Mouse (Mus musculus) megakaryocyte progenitor cell, adult 5-6 weeks (primary cell): ENCODE measurements around the gene Vars. TPM values are rescaled to one million over a fixed set of nuclear protein-coding genes. Genes with fewer than 3 reads are reported as not detected.
A peak's percentile ranks its signal among the peaks of the same experiment; 100 is the strongest.
"Not testable (repeated sequence)": the region's sequence is repeated elsewhere in the genome, so short reads cannot be mapped to it uniquely, and the experiment has no call there.

Experiments used
- ATAC-seq: replicated peaks from 2 replicates; pipeline ENCODE4 v1.8.0; 2016; ENCODE audit warnings: mild to moderate bottlenecking, moderate TSS enrichment, inconsistent platforms; ENCODE audit not compliant: poor library complexity
- total RNA-seq, 2 experiments: library from RNA; stranded (forward) in 1 of 2; stranded (reverse) in 1 of 2; fragments of 157-497, 149-512 nt in 1 of 2; fragments of 200-1000 nt in 1 of 2; gene quantifications; 2 replicates each; pipeline versions ENCODE4 v1.2.3 to v1.2.4; 2015 to 2017

The Vars gene
- total RNA-seq (2015) (60.5 and 77.5 TPM in 2 replicates), total RNA-seq (2017) (239 and 292 TPM in 2 replicates)

DNA sequence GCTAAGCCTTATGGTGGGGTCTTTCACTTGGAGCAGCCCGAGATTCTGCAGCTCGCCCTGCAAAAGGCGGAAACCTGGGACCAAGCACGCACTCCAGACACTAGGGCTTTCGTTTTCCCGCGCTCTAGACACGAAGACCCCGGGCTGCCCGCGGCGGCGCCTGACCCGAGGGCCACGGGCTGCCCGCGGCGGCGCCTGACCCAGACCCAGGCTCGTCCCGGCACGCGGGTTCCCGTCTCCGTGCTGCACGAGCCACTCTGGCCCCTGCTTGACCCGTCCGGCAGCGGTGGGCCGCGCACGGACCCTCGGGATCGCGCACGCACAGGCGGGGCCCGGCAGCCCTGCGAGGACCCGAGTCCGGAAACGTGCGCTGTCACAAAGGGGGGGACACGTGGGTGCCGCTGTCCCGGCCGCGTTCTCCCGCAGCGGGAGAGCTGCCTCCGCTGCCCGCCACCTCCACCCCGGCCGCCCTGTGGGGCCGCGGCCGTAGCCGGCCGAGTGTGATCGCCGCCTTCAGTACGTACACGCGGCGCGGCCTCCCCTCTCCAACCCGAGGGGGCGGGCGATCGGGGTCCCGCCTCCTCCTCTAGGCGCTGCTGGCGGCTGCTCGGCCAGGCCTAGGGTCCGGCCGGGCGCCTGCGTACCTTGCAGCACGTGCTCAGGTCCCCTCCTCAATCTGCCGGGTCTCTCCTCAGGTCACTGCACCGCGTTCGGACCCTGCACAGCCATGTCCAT lies at the start of gene Vars:
Gene Vars, plus strand, starts transcription at position 271 of the 735 bp plus-strand sequence.
- ATAC-seq: peak; percentile 61

DNA sequence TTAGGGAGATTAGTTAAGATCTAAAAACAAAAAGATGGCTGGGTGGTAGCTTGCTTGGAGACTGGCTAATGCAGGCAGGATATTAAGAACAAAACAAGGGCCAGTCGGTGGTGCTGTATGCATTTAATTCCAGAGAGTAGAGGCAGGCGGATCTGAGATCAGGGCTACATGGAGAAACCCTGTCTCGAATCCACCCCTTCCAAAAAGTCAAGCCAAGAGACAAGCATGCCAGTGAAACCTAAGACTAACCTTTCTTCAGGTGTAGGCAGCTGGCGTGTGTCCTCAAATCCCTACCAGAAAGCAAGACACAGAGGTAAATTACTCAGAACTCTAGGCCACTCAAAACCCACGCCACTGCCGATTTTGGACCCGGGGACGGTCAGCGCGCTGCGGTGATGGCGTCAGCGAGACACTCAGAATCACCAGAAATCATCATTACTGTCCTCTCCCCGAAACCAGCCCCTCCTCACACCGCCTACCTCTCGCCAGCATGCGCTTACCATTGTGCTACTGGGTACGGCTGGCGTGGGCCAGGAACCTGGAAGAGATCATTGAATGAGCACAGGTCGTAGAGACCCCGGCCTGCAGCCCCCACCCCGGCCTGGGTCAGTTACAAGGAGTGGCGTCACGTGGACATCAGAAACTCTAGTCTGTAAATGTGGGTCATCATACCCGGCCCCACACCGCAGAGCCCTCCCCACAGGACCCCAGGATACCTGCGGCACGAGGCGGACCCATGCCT lies 49.0 kb upstream of the Vars start:
- no peak for ATAC-seq

DNA sequence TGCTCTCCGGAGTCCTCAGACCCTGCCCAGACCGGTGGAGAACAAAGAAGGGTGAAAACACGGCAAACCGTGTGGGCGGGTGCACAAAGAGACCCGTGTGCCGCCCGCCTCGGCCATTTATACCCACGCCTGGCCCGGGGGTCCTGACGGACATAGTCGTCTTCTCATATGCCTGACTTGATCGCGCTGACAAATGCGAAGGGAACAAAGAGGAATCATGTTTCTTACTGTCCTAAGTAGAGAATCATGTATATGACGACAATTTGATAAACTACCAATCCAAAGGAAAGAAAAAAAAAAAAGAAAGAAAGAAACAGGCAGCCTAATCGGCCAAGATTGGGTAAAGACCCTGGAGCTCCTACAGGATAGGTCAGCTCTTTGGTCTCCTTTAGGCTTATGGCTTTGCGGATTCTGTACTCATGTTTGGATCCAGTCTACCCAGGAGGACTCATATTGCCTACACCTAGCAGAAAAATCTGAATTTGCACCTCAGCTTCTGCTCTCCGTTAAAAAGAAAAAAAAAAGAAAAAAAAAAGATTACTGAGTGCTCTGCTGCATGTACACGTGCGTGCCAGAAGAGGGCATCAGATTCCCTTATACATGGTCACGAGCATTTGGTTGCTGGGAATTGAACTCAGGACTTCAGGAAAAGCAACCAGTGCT lies 48.3 kb upstream of the Vars start:
- ATAC-seq: peak; percentile 76

DNA sequence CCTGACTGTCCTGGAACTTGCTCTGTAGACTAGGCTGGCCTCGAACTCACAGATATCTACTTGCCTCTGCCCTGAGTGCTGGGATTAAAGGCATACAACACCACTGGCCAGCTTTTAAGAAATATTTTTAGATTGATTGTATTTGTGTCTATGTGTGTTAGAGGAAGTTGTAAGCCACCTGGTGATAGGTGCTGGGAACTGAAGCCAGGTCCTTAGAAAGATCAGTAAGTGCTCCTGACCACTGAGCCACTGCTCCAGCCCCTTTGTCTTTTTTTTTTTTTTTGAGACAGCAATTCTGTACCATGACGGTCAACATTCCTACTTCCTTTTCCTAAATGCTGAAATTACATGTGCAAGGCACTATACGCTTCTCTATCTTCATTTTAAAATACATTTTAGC lies 47.5 kb upstream of the Vars start:
- ATAC-seq: no peak

DNA sequence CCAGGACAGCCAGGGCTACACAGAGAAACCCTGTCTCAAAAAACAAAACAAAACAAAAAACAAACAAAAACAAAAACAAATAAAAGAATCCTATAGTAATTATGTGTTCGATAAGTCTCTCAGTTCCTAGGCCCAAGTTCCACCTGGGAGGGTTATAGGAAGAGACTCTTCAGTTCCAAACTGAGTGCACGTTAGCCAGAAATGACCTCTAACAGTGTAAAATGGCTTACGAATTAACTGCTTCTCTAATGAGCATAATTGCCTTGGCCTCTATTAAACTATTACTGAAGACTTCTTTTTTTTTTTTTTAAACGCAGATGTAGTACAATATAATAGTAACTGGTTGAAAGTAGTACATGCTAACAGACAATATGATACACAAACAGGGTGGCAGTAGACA lies 46.9 kb upstream of the Vars start:
- no peak for ATAC-seq

DNA sequence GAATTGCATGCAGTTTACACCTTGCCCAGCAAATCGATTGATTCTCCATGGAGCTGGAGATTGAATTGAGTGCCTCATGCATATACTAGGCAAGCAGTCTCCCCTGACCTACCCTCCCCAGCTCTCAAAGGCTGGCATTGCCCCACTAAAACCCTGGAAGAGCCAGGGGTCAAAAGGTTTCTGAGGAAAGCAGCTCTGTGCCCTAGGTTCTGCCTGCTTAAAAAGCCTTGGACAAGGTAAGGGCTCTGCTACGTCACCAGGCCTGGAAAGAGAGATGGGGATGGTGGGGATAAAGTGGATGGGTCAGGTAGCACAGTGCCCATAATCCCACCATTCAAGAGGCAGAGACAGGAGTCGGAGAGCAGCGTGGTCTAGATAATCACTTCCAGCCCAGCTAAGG lies 46.0 kb upstream of the Vars start:
- no peak for ATAC-seq

DNA sequence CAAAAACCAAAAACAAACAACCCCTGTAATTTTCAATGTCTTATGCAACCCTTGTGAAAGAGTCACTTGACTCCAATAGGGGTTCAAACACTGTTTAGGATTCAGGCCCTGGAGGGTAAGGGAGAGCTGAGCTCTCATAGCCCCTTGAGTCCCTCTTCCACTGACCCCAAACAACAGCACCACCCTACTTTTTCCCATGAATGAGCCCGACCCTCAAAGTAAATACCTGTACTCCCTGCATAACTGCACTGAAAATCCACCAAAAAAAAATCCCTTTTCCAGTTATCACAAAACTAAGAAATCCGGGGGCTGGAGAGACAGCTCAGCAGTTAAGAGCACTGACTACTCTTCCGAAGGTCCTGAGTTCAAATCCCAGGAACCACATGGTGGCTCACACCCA lies 44.9 kb upstream of the Vars start:
- no peak for ATAC-seq

DNA sequence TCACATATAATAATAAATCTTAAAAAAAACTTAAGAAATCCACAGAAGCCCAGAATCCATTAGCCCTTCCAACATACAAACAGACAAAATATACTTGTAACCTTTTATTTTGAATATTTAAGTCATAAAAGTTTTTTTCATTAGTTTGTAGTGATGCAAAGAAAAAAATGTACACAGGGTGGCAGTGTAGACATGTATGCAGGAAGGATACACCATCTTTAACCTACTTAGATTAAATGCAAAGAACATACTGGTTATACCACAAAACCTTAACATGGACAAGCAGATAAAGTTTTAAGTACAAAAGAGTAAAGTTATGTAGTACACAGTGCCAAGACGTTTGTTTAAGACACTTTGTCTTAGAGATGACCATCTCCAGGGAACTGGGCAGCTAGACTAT lies 44.4 kb upstream of the Vars start:
- ATAC-seq: no peak

DNA sequence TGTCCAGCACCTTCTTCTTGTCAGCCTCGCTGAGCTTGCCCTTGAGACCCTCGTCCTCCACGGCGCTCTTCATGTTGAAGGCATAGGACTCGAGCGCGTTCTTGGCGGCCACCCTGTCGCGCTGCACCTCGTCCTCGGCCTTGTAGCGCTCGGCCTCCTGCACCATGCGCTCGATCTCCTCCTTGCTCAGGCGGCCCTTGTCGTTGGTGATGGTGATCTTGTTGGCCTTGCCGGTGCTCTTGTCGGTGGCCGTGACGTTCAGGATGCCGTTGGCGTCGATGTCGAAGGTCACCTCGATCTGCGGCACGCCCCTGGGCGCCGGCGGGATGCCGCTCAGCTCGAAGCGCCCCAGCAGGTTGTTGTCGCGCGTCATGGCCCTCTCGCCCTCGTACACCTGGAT lies 43.5 kb upstream of the Vars start:
- ATAC-seq: not testable (repeated sequence)

DNA sequence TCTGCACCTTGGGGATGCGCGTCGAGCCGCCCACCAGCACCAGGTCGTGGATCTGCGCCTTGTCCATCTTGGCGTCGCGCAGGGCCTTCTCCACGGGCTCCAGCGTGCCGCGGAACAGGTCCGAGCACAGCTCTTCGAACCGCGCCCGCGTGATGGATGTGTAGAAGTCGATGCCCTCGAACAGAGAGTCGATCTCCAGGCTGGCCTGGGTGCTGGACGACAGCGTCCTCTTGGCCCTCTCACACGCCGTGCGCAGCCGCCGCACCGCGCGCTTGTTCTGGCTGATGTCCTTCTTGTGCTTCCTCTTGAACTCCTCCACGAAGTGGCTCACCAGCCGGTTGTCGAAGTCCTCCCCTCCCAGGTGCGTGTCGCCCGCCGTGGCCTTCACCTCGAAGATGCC lies 42.8 kb upstream of the Vars start:
- not testable (repeated sequence) for ATAC-seq

DNA sequence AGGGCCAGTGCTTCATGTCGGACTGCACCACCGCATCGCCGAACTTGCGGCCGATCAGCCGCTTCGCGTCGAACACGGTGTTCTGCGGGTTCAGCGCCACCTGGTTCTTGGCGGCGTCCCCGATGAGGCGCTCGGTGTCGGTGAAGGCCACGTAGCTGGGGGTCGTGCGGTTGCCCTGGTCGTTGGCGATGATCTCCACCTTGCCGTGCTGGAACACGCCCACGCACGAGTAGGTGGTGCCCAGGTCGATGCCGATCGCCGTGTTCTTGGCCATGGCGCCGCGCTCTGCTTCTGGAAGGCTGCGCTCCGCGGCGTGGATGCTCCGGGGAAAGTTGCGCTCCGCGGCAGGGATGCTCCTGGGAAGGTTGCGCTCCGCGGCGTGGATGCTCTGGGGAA lies 42.1 kb upstream of the Vars start:
- ATAC-seq: peak; percentile 26

DNA sequence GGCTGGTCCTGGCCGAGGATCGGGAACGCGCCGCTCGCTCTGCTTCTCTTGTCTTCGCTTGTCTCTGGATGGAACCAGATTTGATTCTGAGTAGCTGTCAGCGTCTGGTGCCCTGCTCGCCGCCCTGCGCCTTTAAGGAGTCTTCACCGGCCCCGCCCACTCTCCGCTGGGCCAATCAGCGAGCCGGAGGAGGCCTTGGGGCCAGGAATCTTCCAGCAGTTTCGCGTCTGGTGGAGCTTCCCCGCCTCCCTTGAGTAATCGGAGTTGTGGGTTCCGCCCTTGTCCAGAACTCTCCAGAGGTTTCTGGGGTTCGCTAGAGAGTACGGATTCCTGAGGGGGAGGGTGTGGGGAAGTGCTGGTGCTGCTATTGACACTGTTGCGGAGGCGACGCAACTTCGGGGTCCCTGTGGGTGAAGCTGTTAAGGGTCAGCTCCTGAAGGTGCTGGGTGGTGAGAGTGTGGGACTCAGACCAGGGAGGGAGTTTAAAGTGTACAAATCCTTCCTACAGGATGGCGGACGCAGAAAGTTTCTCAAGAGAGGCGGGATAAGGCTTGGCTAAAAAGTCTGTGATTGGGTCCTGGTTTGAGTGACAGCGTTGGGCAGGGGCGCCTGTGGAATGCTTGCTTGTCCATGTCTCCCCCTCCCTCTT lies 41.5 kb upstream of the Vars start, which contains the start of gene Hspa1b:
Gene Hspa1b, minus strand, starts transcription at position 109 of the 649 bp plus-strand sequence.
- peak; percentile 87 for ATAC-seq

DNA sequence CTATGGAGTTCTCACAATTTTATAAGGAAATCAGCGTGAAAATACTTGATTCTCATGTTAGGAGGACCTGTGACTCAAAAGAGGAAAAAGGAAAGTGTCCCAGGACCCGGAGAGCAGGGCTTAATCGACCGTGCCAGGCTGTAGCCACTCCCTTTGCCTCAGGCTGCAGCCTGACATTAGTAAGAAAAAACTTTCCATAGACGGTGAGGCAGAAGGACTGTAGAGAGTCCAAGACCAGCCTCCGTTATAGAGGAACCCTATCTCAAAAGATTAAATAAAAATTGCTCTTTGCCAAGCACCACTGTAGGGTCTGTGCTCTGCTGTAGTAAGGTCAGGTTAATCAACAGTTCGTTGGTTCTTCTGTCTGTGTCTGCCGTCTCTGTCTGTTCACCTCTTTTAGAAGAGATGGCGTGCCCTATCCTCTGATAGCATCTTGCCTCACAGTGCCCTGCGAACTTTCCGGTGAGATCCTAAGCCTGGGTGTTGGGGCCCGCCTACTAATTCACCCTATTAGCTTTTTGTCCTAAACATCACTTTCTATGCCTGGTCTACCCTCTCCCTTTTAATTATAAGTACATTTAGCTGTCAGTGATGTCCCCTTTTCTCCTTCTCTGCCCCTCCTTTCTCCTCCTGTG lies 40.8 kb upstream of the Vars start:
- peak; percentile 32; the same call in 1 of the 2 replicates for ATAC-seq

DNA sequence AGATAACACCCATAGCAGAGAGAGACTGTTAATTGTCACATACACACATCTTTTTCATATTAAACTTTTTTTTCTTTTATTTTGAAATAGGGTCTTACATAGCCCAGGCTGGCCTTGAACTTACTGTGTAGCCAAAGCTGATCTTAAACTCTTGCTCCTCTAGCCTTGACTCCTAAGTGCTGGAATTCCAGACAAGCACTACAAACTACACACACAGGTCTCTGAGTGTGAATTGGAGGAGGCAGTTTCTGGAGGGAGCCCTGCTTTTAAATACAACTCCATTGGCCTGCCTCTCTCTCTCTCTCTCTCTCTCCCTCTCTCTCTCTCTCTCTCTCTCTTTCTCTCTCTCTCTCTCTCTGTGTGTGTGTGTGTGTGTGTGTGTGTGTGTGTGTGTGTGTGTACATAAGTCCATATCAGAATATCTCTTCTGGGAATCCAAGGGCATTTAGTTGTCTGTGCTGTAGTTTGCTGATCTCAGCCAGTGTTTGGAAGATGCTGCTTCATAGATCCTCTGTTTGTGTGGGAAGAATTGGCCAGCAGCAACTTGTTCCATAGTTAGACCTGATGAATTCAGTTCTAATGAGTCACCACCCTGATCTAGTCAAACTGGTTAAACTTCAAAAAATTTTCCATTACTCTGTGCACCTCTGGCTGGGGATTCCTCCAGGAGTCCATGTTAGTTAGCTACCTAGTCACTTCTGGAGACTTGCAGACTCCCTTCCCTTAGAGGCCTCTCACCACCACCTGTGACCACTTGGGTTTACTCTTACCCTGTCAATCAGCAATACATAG lies 39.9 kb upstream of the Vars start:
- no peak for ATAC-seq

DNA sequence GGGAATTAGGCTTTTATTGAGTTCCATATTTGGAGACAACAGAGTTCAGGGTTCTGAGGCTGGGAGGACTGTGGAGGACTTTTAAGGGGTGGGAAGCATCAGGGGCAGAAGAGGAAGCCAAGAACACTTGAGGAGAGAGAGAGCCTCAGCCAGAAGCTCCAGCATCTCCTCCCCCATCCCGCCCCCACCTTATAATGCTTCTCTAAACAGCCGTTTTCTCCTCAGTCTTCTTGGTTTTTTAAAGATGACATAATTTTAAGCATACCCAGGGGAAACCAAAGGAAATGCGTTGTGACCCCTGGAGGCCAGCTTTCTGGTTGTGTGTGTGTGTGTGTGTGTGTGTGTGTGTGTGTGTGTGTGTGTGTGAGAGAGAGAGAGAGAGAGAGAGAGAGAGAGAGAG lies 38.7 kb upstream of the Vars start:
- no peak for ATAC-seq

DNA sequence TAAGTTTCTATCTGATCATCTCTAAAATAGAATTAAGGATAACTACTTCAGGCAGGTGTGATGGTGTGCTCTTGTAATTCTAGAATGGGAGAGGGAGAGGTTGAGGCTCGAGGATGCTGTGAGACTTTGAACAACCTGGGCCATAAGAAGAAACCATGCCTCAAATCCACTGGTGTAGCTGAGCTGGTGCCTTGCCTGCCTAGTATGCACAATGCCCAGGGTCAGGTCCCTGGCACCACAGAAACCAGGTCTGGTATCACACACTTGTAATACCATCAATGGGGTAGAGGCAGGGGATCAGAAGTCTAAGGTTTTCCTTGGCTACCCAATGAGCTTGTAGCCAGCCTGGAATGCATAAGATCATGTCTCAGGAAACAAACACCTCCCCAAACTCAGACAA lies 37.9 kb upstream of the Vars start:
- no peak for ATAC-seq

DNA sequence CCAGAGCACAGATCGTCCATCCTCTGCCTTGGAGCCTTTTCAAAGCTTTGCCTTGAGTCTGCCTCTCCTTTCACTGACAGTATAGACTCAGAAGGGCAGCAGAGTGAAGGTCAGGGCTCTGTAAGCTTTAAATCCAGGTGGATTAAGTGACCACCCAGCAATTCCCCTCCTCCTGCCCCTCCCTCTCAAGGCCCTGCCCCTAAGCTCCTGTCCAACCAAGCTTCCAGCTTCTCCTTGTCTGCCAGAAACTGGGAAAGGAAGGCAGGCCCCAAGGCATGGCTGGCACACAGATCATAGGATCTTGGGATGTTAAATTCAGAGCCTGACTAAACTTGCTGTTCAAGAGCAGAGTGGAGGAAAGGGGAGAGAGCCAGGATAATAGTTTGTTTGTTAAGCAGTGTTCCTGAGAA lies 36.1 kb upstream of the Vars start:
- ATAC-seq: no peak

DNA sequence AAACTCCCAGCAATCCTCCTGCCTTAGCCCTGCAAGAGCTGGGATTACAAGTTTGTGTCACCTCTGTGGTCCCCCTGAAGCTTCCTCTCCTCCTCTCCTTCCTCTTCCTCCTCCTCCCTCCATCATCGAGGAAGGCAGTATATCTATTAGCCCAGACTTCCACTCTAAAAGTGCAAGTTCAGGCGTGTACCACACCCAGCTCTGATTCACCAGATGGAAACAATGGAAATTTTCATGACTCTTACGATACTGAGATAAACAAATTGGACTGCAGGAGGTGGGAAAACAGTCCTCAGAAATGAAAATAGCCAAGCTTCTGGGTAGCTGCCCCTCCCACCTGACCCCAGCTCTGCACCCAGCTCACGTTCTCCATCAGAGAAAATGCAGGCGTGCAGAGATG lies 35.2 kb upstream of the Vars start:
- ATAC-seq: no peak

DNA sequence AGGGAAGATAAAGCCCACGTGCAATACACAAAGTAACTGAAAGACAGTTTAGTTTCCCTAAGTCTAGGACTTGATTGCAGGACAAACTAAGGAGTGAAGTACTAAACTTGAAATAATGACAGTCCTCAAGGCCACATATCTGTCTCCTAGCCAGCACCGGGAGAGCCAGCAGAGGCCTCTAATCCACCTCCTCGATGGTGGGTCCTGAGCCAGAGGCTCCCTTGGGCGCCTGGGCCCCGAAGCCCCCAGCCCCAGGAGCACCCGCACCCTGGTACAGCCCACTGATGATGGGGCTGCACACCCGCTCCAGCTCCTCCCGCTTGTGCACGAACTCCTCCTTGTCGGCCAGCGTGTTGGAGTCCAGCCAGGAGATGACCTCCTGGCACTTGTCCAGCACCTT lies 31.0 kb upstream of the Vars start, which contains the start of gene Gm20481:
Gene Gm20481, plus strand, starts transcription at position 91 of the 400 bp plus-strand sequence.
- not testable (repeated sequence) for ATAC-seq

DNA sequence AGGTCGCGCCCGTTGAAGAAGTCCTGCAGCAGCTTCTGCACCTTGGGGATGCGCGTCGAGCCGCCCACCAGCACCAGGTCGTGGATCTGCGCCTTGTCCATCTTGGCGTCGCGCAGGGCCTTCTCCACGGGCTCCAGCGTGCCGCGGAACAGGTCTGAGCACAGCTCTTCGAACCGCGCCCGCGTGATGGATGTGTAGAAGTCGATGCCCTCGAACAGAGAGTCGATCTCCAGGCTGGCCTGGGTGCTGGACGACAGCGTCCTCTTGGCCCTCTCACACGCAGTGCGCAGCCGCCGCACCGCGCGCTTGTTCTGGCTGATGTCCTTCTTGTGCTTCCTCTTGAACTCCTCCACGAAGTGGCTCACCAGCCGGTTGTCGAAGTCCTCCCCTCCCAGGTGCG lies 29.9 kb upstream of the Vars start:
- not testable (repeated sequence) for ATAC-seq
